In genomic region chr3:39370926-39371325, GRCm38 (mm10) we compare ENCODE assay signal across 32 mouse cellular contexts.
DNase-seq lines count a peak whose midpoint lies in the region; ATAC-seq and TF ChIP-seq lines count a peak whose summit lies in the region.
"Had no signal": no experiment of that assay in that cellular context is flagged by ENCODE, and none has a peak within 500 bp of the region (broad histone marks: within the 10 kb centered on the region; RNA-seq: fewer than 3 reads in every experiment).

No protein-coding gene starts in this region.

- DNase-seq in liver, adult 2 months (ENCODE audit: extremely low read depth, low read depth, low spot score): peak; percentile 8
- DNase-seq in A20 (ENCODE audit: low read depth, low spot score): peak; percentile 3
- DNase-seq in MEL (ENCODE audit: low read depth, low spot score): peak; percentile 7
- no peak for DNase-seq in frontal cortex, postnatal 14 days (ENCODE audit: low spot score in 2 of 2)
- DNase-seq in adrenal gland, postnatal 4 days (ENCODE audit: low spot score in 2 of 2): no peak
- DNase-seq: adrenal gland, postnatal 14 days; cerebellum, adult 2 months; cerebellum, postnatal 14 days; forebrain, postnatal 0 days; gastrocnemius, postnatal 10 days; heart, postnatal 14 days; kidney, adult 18-20 months; kidney, postnatal 10 days; layer of hippocampus, adult 9-11 months; liver, postnatal 0 days; lung, postnatal 10 days; right cerebral cortex, adult 18-20 months; right cerebral cortex, postnatal 4 days; thymus, adult 2 months; thymus, postnatal 4 days had no signal

- 0 out of 2 replicates have a peak overlapping the region, but pooled peaks have one; percentile 23 for H3K4me3 ChIP-seq in liver, adult 2 months (ENCODE audit: insufficient read depth, low read depth, low read length)
- no peak overlapping the region for H3K4me3 ChIP-seq in liver, embryonic 12.5 days
- H3K4me3 ChIP-seq in MEL (ENCODE audit: control insufficient read depth in 1 of 2, insufficient read depth in 1 of 2, low read depth in 2 of 2, low read length in 2 of 2): peak overlapping the region; percentile 51 to 57
- H3K4me3 ChIP-seq: erythroblast, embryonic 14.5 days; forebrain, embryonic 12.5 days; limb, embryonic 12.5 days; midbrain, embryonic 10.5 days; midbrain, embryonic 15.5 days; neural tube, embryonic 12.5 days had no signal

- no peak overlapping the region for H3K9ac ChIP-seq in liver, adult 2 months (ENCODE audit: low read depth, low read length)
- no peak overlapping the region for H3K9ac ChIP-seq in liver, embryonic 12.5 days
- no peak overlapping the region for H3K9ac ChIP-seq in MEL (ENCODE audit: control insufficient read depth, low read depth, low read length, poor library complexity, severe bottlenecking)
- H3K9ac ChIP-seq: forebrain, embryonic 12.5 days; forebrain, postnatal 0 days; hindbrain, embryonic 14.5 days; limb, embryonic 12.5 days; liver, postnatal 0 days; midbrain, embryonic 15.5 days; neural tube, embryonic 12.5 days had no signal

- no peaks in the 10 kb centered on the region for H3K4me1 ChIP-seq in liver, adult 2 months (ENCODE audit: control insufficient read depth, insufficient read depth, low read length)
- H3K4me1 ChIP-seq in liver, embryonic 12.5 days: no peaks in the 10 kb centered on the region
- no peaks in the 10 kb centered on the region for H3K4me1 ChIP-seq in MEL (ENCODE audit: control insufficient read depth in 1 of 2, insufficient read depth in 2 of 2, low read length in 2 of 2)
- H3K4me1 ChIP-seq: forebrain, embryonic 12.5 days; limb, embryonic 12.5 days; midbrain, embryonic 10.5 days; midbrain, embryonic 15.5 days; neural tube, embryonic 12.5 days had no signal

- TF ChIP-seq CTCF in liver, adult 2 months (IDR thresholded peaks at IDR 0.05; ENCODE audit: low read depth, low read length): no peak
- no peak for TF ChIP-seq CTCF in MEL (IDR thresholded peaks at IDR 0.05 in 2 of 3, conservative IDR thresholded peaks at IDR 0.05 in 1 of 3; ENCODE audit: control insufficient read depth in 1 of 3, insufficient read depth in 1 of 3, low read depth in 2 of 3, low read length in 3 of 3, poor library complexity in 1 of 3, severe bottlenecking in 1 of 3)

- 68% methylated on average over 4 of the region's 4 CpGs for WGBS in liver, adult 2 months
- 69% methylated on average over 4 of the region's 4 CpGs for WGBS in liver, embryonic 12.5 days (ENCODE audit: insufficient replicate concordance)

- no peak for TF ChIP-seq POLR2A in liver, adult 2 months (IDR thresholded peaks at IDR 0.05; ENCODE audit: extremely low read depth, insufficient read depth, low read length)
- no peak for TF ChIP-seq POLR2A in MEL (IDR thresholded peaks at IDR 0.05; ENCODE audit: control insufficient read depth in 1 of 2, insufficient read depth in 1 of 2, low read depth in 1 of 2, low read length in 2 of 2, poor library complexity in 1 of 2)

- ATAC-seq in liver, embryonic 12.5 days: no peak
- ATAC-seq in inflammation-experienced regulatory T-cells, adult 6 months: peak; percentile 43
- no peak for ATAC-seq in cerebellum, adult (ENCODE audit: insufficient number of reproducible peaks, low FRiP score, low TSS enrichment)
- ATAC-seq: forebrain, postnatal 0 days; liver, postnatal 0 days; midbrain, embryonic 15.5 days had no signal

- no peak for TF ChIP-seq RAD21 in MEL (IDR thresholded peaks at IDR 0.05; ENCODE audit: low read depth, low read length)

- H3K36me3 ChIP-seq in liver, adult 2 months (ENCODE audit: control insufficient read depth, insufficient read depth, low read length): no peaks in the 10 kb centered on the region
- no peaks in the 10 kb centered on the region for H3K36me3 ChIP-seq in liver, embryonic 12.5 days
- no peaks in the 10 kb centered on the region for H3K36me3 ChIP-seq in MEL (ENCODE audit: control insufficient read depth in 1 of 2, insufficient read depth in 2 of 2, low read length in 2 of 2)
- H3K36me3 ChIP-seq: forebrain, embryonic 12.5 days; limb, embryonic 12.5 days; midbrain, embryonic 10.5 days; midbrain, embryonic 15.5 days; neural tube, embryonic 12.5 days had no signal

- no peaks in the 10 kb centered on the region for H3K27me3 ChIP-seq in liver, adult 2 months (ENCODE audit: control insufficient read depth, insufficient read depth, low read length)
- H3K27me3 ChIP-seq in liver, embryonic 12.5 days (replicated peaks): no peaks in the 10 kb centered on the region
- H3K27me3 ChIP-seq in MEL (ENCODE audit: control insufficient read depth in 1 of 2, insufficient read depth in 2 of 2, low read length in 2 of 2): no peaks in the 10 kb centered on the region
- H3K27me3 ChIP-seq: forebrain, embryonic 12.5 days; limb, embryonic 12.5 days; midbrain, embryonic 15.5 days; neural tube, embryonic 12.5 days had no signal

- no peak for TF ChIP-seq EP300 in MEL (IDR thresholded peaks at IDR 0.05; ENCODE audit: low read depth in 1 of 2, low read length in 2 of 2)

- H3K27ac ChIP-seq in liver, adult 2 months (replicated peaks; ENCODE audit: insufficient read depth, low read depth, low read length): no peak overlapping the region
- H3K27ac ChIP-seq in liver, embryonic 12.5 days: no peak overlapping the region
- H3K27ac ChIP-seq in MEL (ENCODE audit: control insufficient read depth, low read depth, low read length): no peak overlapping the region
- H3K27ac ChIP-seq: forebrain, embryonic 12.5 days; hindbrain, embryonic 14.5 days; limb, embryonic 12.5 days; midbrain, embryonic 10.5 days; midbrain, embryonic 15.5 days; neural tube, embryonic 12.5 days; stomach, postnatal 0 days had no signal

- no peaks in the 10 kb centered on the region for H3K79me2 ChIP-seq in liver, adult 2 months (ENCODE audit: control insufficient read depth, insufficient read depth, low read length)
- no peaks in the 10 kb centered on the region for H3K79me2 ChIP-seq in MEL (ENCODE audit: control insufficient read depth, insufficient read depth, low read length, poor library complexity)

- H3K9me3 ChIP-seq in liver, embryonic 12.5 days (replicated peaks): no peaks in the 10 kb centered on the region
- no peaks in the 10 kb centered on the region for H3K9me3 ChIP-seq in MEL (replicated peaks; ENCODE audit: insufficient read depth, low read length)
- H3K9me3 ChIP-seq: forebrain, embryonic 12.5 days; limb, embryonic 12.5 days; midbrain, embryonic 10.5 days; midbrain, embryonic 15.5 days; neural tube, embryonic 12.5 days had no signal

- H3K4me2 ChIP-seq in liver, embryonic 12.5 days: no peak overlapping the region
- H3K4me2 ChIP-seq: forebrain, embryonic 12.5 days; hindbrain, embryonic 14.5 days; limb, embryonic 12.5 days; liver, embryonic 11.5 days; midbrain, embryonic 15.5 days; neural tube, embryonic 12.5 days had no signal

TF ChIP-seq in MEL, 35 proteins besides CTCF, POLR2A, EP300 and RAD21:
- no peak for TF ChIP-seq KAT2A (conservative IDR thresholded peaks at IDR 0.05; ENCODE audit: low read depth, low read length)
- TF ChIP-seq SIN3A (IDR thresholded peaks at IDR 0.05; ENCODE audit: low read length): no peak
- TF ChIP-seq MEF2A (IDR thresholded peaks at IDR 0.05; ENCODE audit: extremely low read depth, insufficient replicate concordance, low read depth, low read length, poor library complexity, severe bottlenecking): no peak
- no peak for TF ChIP-seq NELFE (IDR thresholded peaks at IDR 0.05; ENCODE audit: low read depth, low read length)
- no peak for TF ChIP-seq ZC3H11A (IDR thresholded peaks at IDR 0.05; ENCODE audit: low read depth, low read length)
- TF ChIP-seq ZNF384 (IDR thresholded peaks at IDR 0.05; ENCODE audit: low read depth, low read length): no peak
- TF ChIP-seq MYB (IDR thresholded peaks at IDR 0.05; ENCODE audit: low read depth, low read length): no peak
- TF ChIP-seq SMC3 (IDR thresholded peaks at IDR 0.05; ENCODE audit: low read depth, low read length): no peak
- no peak for TF ChIP-seq CHD1 (IDR thresholded peaks at IDR 0.05; ENCODE audit: low read depth, low read length)
- no peak for TF ChIP-seq CHD2 (IDR thresholded peaks at IDR 0.05; ENCODE audit: low read length)
- no peak for TF ChIP-seq GATA1 (IDR thresholded peaks at IDR 0.05; ENCODE audit: low read depth, low read length)
- no peak for TF ChIP-seq HCFC1 (IDR thresholded peaks at IDR 0.05; ENCODE audit: low read depth, low read length)
- TF ChIP-seq TCF12 (IDR thresholded peaks at IDR 0.05; ENCODE audit: low read depth, low read length): no peak
- no peak for TF ChIP-seq ZKSCAN1 (IDR thresholded peaks at IDR 0.05; ENCODE audit: low read depth, low read length)
- TF ChIP-seq MAZ (IDR thresholded peaks at IDR 0.05; ENCODE audit: low read depth, low read length): no peak
- no peak for TF ChIP-seq MXI1 (IDR thresholded peaks at IDR 0.05; ENCODE audit: low read depth, low read length)
TF ChIP-seq in MEL: peak in this region for 0.

Comparison
In these comparisons a context has a peak if more than half of its experiments do, and no peak if none do; other contexts are left out.
1. DNase-seq: peak in liver, adult 2 months (single experiment), A20 (single experiment) and MEL (single experiment); none in frontal cortex, postnatal 14 days (0 of 2) and adrenal gland, postnatal 4 days (0 of 2).